Mouse (Mus musculus) E14TG2a.4 (cell line): ENCODE measurements around the gene Camkmt.

Source experiments
- CTCF ChIP-seq: conservative IDR thresholded peaks from 2 replicates; pipeline ENCODE4 v1.5.1; 2014; ENCODE audit warnings: low read length
- NANOG ChIP-seq: IDR thresholded peaks from 2 replicates; pipeline ENCODE4 v1.6.1; 2014; ENCODE audit warnings: borderline replicate concordance, low read length, mixed read lengths
- POU5F1 ChIP-seq: IDR thresholded peaks from 2 replicates; pipeline ENCODE4 v1.6.1; 2014; ENCODE audit warnings: low read length, borderline replicate concordance

DNA sequence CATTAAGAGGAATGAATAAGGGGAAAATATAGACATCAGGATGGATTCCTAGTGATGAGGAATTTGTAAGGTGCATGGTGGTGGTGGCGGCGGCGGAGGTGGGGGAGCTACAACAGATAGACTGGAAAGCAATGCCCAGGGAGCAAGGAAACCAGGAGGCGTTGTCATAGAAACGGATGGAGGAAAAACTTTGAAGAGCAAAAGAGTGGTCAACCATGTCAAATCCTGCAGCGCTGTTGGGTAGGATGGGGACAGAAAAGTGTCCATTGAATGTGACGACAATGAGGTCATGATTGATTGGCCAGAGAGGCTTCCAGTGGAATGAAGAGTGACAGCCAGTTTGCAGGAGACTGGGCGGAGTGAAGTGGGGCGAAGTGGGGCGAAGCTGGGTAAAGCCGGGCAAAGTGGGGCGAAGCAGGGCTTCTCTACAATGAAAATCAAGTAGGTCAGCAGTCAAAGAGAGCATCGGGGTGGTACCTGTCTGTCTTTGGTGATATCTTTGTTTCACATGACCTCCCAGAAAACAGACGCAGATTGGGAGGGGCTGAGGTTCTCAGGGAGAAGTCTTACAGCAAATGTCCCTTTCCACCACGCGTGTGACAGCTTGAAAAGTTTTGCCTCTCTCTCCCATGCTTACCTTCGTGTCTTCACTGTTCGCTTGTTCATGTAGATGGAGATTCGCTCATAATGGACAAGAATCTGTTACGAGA, 181.3 kb downstream of the Camkmt start:
- TF ChIP-seq CTCF (no peak), POU5F1 (no peak), NANOG (no peak)
